Mouse (Mus musculus): Measurements from ENCODE around the gene Cacna1e. TPM values are rescaled to one million over a fixed set of nuclear protein-coding genes. Genes with fewer than 3 reads are reported as not detected.
A peak's percentile ranks its signal among the peaks of the same experiment; 100 is the strongest.

Gene Cacna1e
- polyA plus RNA-seq, 1 experiment = 53.6 TPM

DNA sequence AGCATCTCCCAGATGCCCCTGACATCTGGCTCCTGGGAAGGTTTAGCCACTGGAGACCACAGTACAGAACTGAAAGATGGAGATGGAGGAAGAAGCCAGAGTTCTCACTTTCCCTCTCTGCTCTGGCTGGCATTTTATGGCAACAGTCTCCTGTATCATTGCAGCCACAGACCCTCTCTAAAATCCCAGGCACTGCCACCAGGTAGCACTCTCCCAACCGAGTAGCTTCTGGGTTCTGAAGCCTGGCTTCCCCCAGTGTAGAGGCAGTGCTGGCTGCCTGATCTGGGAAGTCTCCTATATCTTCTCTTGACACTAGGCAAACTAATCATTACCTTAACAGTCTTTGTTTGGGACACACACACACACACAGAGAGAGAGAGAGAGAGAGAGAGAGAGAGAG is 65.6 kb downstream of the Cacna1e start:
- TF ChIP-seq POLR2A (IDR thresholded peaks at IDR 0.05; ENCODE audit: extremely low read depth, insufficient read depth, low read length) (no peak), CTCF (IDR thresholded peaks at IDR 0.05; ENCODE audit: extremely low read depth, insufficient read depth, low read length) (no peak)
- Histone ChIP-seq H3K4me1 (ENCODE audit: control insufficient read depth, insufficient read depth, low read length) (peaks cover 6% of the 10 kb centered on the region), H3K27ac (ENCODE audit: insufficient read depth, low read length) (no peak overlapping the region), H3K4me3 (ENCODE audit: insufficient read depth, low read length) (no peak overlapping the region)

GRCm38 (mm10) chr1:154816836-154817235 is 67.5 kb downstream of the Cacna1e start:
- TF ChIP-seq CTCF (IDR thresholded peaks at IDR 0.05; ENCODE audit: extremely low read depth, insufficient read depth, low read length) = no peak
- TF ChIP-seq POLR2A (IDR thresholded peaks at IDR 0.05; ENCODE audit: extremely low read depth, insufficient read depth, low read length) = no peak
- Histone ChIP-seq H3K4me1 (ENCODE audit: control insufficient read depth, insufficient read depth, low read length) (peaks cover 5% of the 10 kb centered on the region), H3K27ac (ENCODE audit: insufficient read depth, low read length) (no peak overlapping the region), H3K4me3 (ENCODE audit: insufficient read depth, low read length) (no peak overlapping the region)

GRCm38 (mm10) chr1:154816267-154816666 is 68.0 kb downstream of the Cacna1e start:
- no peak overlapping the region for H3K4me3 ChIP-seq (ENCODE audit: insufficient read depth, low read length)
- TF ChIP-seq CTCF (IDR thresholded peaks at IDR 0.05; ENCODE audit: extremely low read depth, insufficient read depth, low read length) (no peak), POLR2A (IDR thresholded peaks at IDR 0.05; ENCODE audit: extremely low read depth, insufficient read depth, low read length) (no peak)
- H3K4me1 ChIP-seq (ENCODE audit: control insufficient read depth, insufficient read depth, low read length) = peaks cover 5% of the 10 kb centered on the region
- H3K27ac ChIP-seq (ENCODE audit: insufficient read depth, low read length) = no peak overlapping the region

- H3K27ac ChIP-seq (ENCODE audit: insufficient read depth, low read length) = no peak overlapping the region
- peaks cover 3% of the 10 kb centered on the region; the same call in 1 of the 2 replicates for H3K4me1 ChIP-seq (ENCODE audit: control insufficient read depth, insufficient read depth, low read length)
- TF ChIP-seq POLR2A (IDR thresholded peaks at IDR 0.05; ENCODE audit: extremely low read depth, insufficient read depth, low read length) (no peak), CTCF (IDR thresholded peaks at IDR 0.05; ENCODE audit: extremely low read depth, insufficient read depth, low read length) (no peak)
- no peak overlapping the region for H3K4me3 ChIP-seq (ENCODE audit: insufficient read depth, low read length)
Observed at GRCm38 (mm10) chr1:154805742-154806141, 78.6 kb downstream of the Cacna1e start.

DNA sequence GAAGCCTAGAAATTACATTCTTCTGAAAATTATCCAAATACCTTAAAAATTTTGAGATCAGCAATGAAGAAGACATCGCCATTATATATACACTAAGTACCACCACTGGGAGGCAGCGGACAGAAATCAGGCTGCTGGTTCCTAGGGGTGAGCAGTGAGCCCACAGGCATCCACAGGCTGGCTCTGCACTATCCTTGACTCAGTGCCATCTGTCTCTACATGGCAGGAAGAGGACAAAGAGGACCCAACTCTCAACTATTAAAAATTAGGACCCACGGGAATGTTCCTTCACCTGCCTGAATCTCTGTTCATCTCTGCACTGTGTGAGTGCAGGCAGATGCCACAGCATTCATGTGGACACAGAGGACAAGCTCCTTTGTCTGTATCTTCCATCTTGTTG is 79.3 kb downstream of the Cacna1e start:
- no peak overlapping the region for H3K27ac ChIP-seq (ENCODE audit: insufficient read depth, low read length)
- TF ChIP-seq POLR2A (IDR thresholded peaks at IDR 0.05; ENCODE audit: extremely low read depth, insufficient read depth, low read length) (no peak), CTCF (IDR thresholded peaks at IDR 0.05; ENCODE audit: extremely low read depth, insufficient read depth, low read length) (no peak)
- H3K4me3 ChIP-seq (ENCODE audit: insufficient read depth, low read length) = no peak overlapping the region
- peaks cover 3% of the 10 kb centered on the region; the same call in 1 of the 2 replicates for H3K4me1 ChIP-seq (ENCODE audit: control insufficient read depth, insufficient read depth, low read length)

GRCm38 (mm10) chr1:154802301-154802904 is 81.9 kb downstream of the Cacna1e start:
- Histone ChIP-seq H3K27ac (ENCODE audit: insufficient read depth, low read length) (no peak overlapping the region), H3K4me3 (ENCODE audit: insufficient read depth, low read length) (no peak overlapping the region), H3K4me1 (ENCODE audit: control insufficient read depth, insufficient read depth, low read length) (peaks cover 3% of the 10 kb centered on the region; the same call in 1 of the 2 replicates)
- TF ChIP-seq POLR2A (IDR thresholded peaks at IDR 0.05; ENCODE audit: extremely low read depth, insufficient read depth, low read length) (no peak), CTCF (IDR thresholded peaks at IDR 0.05; ENCODE audit: extremely low read depth, insufficient read depth, low read length) (no peak)

DNA sequence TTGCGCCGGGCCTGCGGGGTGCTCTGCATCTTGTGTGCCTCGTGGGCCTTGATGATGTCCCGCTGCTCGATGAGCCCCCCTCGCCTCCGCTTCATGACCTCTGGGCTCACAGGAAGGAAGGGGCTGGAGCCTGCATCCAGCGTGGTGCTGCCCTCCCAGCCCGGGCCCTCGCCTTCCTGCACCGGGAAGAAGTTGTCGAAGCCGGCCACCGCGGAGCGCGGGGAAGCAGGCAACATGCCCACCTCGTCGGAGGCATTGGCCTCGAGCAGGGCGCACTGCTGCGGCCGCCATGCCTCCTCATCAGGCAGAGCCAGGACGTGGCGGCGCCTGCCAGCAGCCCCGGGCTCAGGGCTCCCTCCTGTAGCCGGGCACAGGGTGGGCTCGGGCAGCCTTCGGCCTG is 85.0 kb downstream of the Cacna1e start:
- H3K4me1 ChIP-seq (ENCODE audit: control insufficient read depth, insufficient read depth, low read length) = peaks cover 3% of the 10 kb centered on the region; the same call in 1 of the 2 replicates
- TF ChIP-seq CTCF (IDR thresholded peaks at IDR 0.05; ENCODE audit: extremely low read depth, insufficient read depth, low read length) = no peak
- TF ChIP-seq POLR2A (IDR thresholded peaks at IDR 0.05; ENCODE audit: extremely low read depth, insufficient read depth, low read length) = no peak
- H3K27ac ChIP-seq (ENCODE audit: insufficient read depth, low read length) = no peak overlapping the region
- no peak overlapping the region for H3K4me3 ChIP-seq (ENCODE audit: insufficient read depth, low read length)

GRCm38 (mm10) chr1:154798771-154799170 is 85.5 kb downstream of the Cacna1e start:
- Histone ChIP-seq H3K4me1 (ENCODE audit: control insufficient read depth, insufficient read depth, low read length) (peaks cover 3% of the 10 kb centered on the region; the same call in 1 of the 2 replicates), H3K27ac (ENCODE audit: insufficient read depth, low read length) (no peak overlapping the region), H3K4me3 (ENCODE audit: insufficient read depth, low read length) (no peak overlapping the region)
- TF ChIP-seq POLR2A (IDR thresholded peaks at IDR 0.05; ENCODE audit: extremely low read depth, insufficient read depth, low read length) (no peak), CTCF (IDR thresholded peaks at IDR 0.05; ENCODE audit: extremely low read depth, insufficient read depth, low read length) (no peak)

- TF ChIP-seq CTCF (IDR thresholded peaks at IDR 0.05; ENCODE audit: extremely low read depth, insufficient read depth, low read length) (peak; percentile 36; the same call in 1 of the 2 replicates), POLR2A (IDR thresholded peaks at IDR 0.05; ENCODE audit: extremely low read depth, insufficient read depth, low read length) (no peak)
- no peak overlapping the region for H3K4me3 ChIP-seq (ENCODE audit: insufficient read depth, low read length)
- H3K27ac ChIP-seq (ENCODE audit: insufficient read depth, low read length) = no peak overlapping the region
- peaks cover 2% of the 10 kb centered on the region; the same call in 1 of the 2 replicates for H3K4me1 ChIP-seq (ENCODE audit: control insufficient read depth, insufficient read depth, low read length)
Observed at GRCm38 (mm10) chr1:154796685-154797084, 87.6 kb downstream of the Cacna1e start.

DNA sequence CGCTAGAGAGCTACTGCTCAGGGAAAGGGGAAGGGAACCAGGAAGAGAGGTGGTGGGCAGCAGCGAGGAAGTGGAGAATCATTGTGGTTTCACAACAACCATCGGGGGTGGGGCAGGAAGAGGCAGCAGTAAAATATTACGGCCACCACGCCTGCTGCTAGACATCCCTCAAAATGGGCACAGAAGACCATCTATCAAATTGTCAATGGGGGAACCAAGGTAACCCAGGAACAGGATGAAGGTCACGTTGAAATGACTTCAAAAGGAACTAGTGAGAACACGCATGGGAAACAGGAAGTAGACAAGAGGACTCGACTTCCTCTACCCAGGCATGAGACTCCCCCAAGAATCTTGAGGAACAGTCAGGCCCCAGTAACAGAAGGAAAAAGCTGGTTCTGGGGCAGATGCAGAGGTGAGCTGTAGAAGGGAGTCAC is 89.8 kb downstream of the Cacna1e start:
- no peak for TF ChIP-seq POLR2A (IDR thresholded peaks at IDR 0.05; ENCODE audit: extremely low read depth, insufficient read depth, low read length)
- TF ChIP-seq CTCF (IDR thresholded peaks at IDR 0.05; ENCODE audit: extremely low read depth, insufficient read depth, low read length) = no peak
- Histone ChIP-seq H3K4me3 (ENCODE audit: insufficient read depth, low read length) (no peak overlapping the region), H3K27ac (ENCODE audit: insufficient read depth, low read length) (no peak overlapping the region), H3K4me1 (ENCODE audit: control insufficient read depth, insufficient read depth, low read length) (peaks cover 2% of the 10 kb centered on the region)
